Mouse (Mus musculus) hindlimb bud, embryonic 11.5 days (tissue): Measurements from ENCODE around the gene Ehbp1.

Source experiments
- DNase-seq: peaks from one replicate; pipeline ENCODE4 v3.0.0-alpha.2; 2012; ENCODE audit warnings: low read depth, low spot score; ENCODE audit errors: extremely low spot score

Ehbp1 gene

GRCm38 (mm10) chr11:22342242-22343207, at the start of gene Ehbp1:
Gene Ehbp1, minus strand, starts transcription at chr11:22342292.
- no peak for DNase-seq

GRCm38 (mm10) chr11:22387472-22388098, 45.5 kb upstream of the Ehbp1 start:
- no peak for DNase-seq

GRCm38 (mm10) chr11:22383532-22383931, 41.4 kb upstream of the Ehbp1 start:
- no peak for DNase-seq

GRCm38 (mm10) chr11:22374811-22375210, 32.7 kb upstream of the Ehbp1 start:
- no peak for DNase-seq

GRCm38 (mm10) chr11:22373290-22373674, 31.2 kb upstream of the Ehbp1 start:
- DNase-seq = no peak

- no peak for DNase-seq
These were observed 30.7 kb upstream of the Ehbp1 start for GRCm38 (mm10) chr11:22372609-22373289.

GRCm38 (mm10) chr11:22369841-22370240, 27.7 kb upstream of the Ehbp1 start:
- no peak for DNase-seq

- no peak for DNase-seq
These were observed 26.5 kb upstream of the Ehbp1 start for GRCm38 (mm10) chr11:22368621-22369020.

GRCm38 (mm10) chr11:22366486-22366885, 24.4 kb upstream of the Ehbp1 start:
- no peak for DNase-seq

GRCm38 (mm10) chr11:22353962-22354621, 12.0 kb upstream of the Ehbp1 start:
- DNase-seq = no peak

- DNase-seq = no peak
These were observed 7.9 kb upstream of the Ehbp1 start for GRCm38 (mm10) chr11:22349945-22350344.

- peak; percentile 6 for DNase-seq
These were observed 6.4 kb upstream of the Ehbp1 start for GRCm38 (mm10) chr11:22348536-22348910.

GRCm38 (mm10) chr11:22347651-22348535, 5.8 kb upstream of the Ehbp1 start:
- DNase-seq = peak; percentile 53

- no peak for DNase-seq
These were observed 14.7 kb downstream of the Ehbp1 start for GRCm38 (mm10) chr11:22327302-22327910.

- no peak for DNase-seq
These were observed 24.2 kb downstream of the Ehbp1 start for GRCm38 (mm10) chr11:22317824-22318411.

- no peak for DNase-seq
These were observed 26.3 kb downstream of the Ehbp1 start for GRCm38 (mm10) chr11:22315801-22316200.

- no peak for DNase-seq
These were observed 40.9 kb downstream of the Ehbp1 start for GRCm38 (mm10) chr11:22301164-22301563.

GRCm38 (mm10) chr11:22289164-22289563, 52.9 kb downstream of the Ehbp1 start:
- no peak for DNase-seq

- DNase-seq = peak; percentile 16
These were observed 54.6 kb downstream of the Ehbp1 start for GRCm38 (mm10) chr11:22287513-22287900.
